Mouse (Mus musculus): ENCODE measurements around the gene Pifo.

The Pifo gene

DNA sequence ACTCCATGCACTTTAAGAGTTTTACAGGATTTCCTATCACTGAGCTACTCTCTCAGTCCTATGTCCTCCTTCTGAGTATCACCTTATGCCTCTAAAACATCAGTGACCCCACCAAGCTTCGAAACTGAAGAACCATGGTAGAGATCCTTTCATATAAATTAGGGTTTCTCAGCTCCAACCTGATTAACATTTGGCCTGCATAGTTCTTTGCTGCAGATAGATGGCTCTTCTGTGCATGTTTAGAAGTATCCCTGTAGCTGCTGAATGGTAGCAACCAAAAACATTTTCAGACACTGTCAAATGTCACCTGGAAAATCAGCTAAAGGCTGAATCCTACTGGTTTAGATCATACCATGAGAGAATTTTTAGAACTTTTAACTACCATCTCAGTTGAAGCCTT is 57.2 kb downstream of the Pifo start:
- DNase-seq (ENCODE audit: low read depth in 1 of 2, low spot score in 2 of 2) = no peak

GRCm38 (mm10) chr3:105951348-105951747 is 63.1 kb downstream of the Pifo start:
- no peak for DNase-seq (ENCODE audit: low read depth in 1 of 2, low spot score in 2 of 2)
